Mouse (Mus musculus) embryonic fibroblast, embryonic 13.5 days (primary cell): Measurements from ENCODE around the gene Furin. TPM values are rescaled to one million over a fixed set of nuclear protein-coding genes. Genes with fewer than 3 reads are reported as not detected.

Experiments used
- H3K27ac ChIP-seq: 2 replicates; pipeline ENCODE4 v1.5.1; 2012; ENCODE audit warnings: low read length, control low read depth, inconsistent platforms; ENCODE audit not compliant: insufficient read depth
- H3K4me1 ChIP-seq: 2 replicates; pipeline ENCODE4 v1.6.1; 2011; ENCODE audit warnings: low read length; ENCODE audit not compliant: control insufficient read depth, insufficient read depth
- H3K4me3 ChIP-seq: 2 replicates; pipeline ENCODE4 v1.5.1; 2011; ENCODE audit warnings: mild to moderate bottlenecking, control low read depth, low read length; ENCODE audit not compliant: insufficient read depth
- CTCF ChIP-seq: IDR thresholded peaks from 2 replicates; pipeline ENCODE4 v1.5.1; 2011; ENCODE audit warnings: mild to moderate bottlenecking, control low read depth, low read length, moderate library complexity, borderline replicate concordance; ENCODE audit not compliant: insufficient read depth
- POLR2A ChIP-seq: IDR thresholded peaks from 2 replicates; pipeline ENCODE4 v1.6.1; 2011; ENCODE audit warnings: low read depth, mild to moderate bottlenecking, control low read depth, low read length, moderate library complexity
- polyA plus RNA-seq: library from polyadenylated mRNA; stranded (reverse); fragments of >200 nt; gene quantifications from 2 replicates; pipeline ENCODE4 v1.2.4, GENCODE M21; 2011; ENCODE audit warnings: low read depth; ENCODE audit not compliant: missing spikeins, insufficient read length

The Furin gene
- polyA plus RNA-seq, 1 experiment: 71.5 TPM

- TF ChIP-seq CTCF (no peak), POLR2A (no peak)
- no peak overlapping the region for H3K4me3 ChIP-seq
- H3K27ac ChIP-seq: no peak overlapping the region
- H3K4me1 ChIP-seq: peaks cover 6% of the 10 kb centered on the region
These were observed 11.7 kb upstream of the Furin start for GRCm38 (mm10) chr7:80416969-80417368.

GRCm38 (mm10) chr7:80414303-80414855 lies 9.1 kb upstream of the Furin start:
- Histone ChIP-seq H3K4me3 (no peak overlapping the region), H3K27ac (no peak overlapping the region), H3K4me1 (peaks cover 3% of the 10 kb centered on the region; the same call in 1 of the 2 replicates)
- TF ChIP-seq CTCF (no peak), POLR2A (no peak)

GRCm38 (mm10) chr7:80413512-80414302 lies 8.5 kb upstream of the Furin start:
- no peak for TF ChIP-seq POLR2A
- TF ChIP-seq CTCF: no peak
- H3K27ac ChIP-seq: no peak overlapping the region
- no peaks in the 10 kb centered on the region; the same call in 1 of the 2 replicates for H3K4me1 ChIP-seq
- H3K4me3 ChIP-seq: no peak overlapping the region

- Histone ChIP-seq H3K27ac (no peak overlapping the region), H3K4me3 (no peak overlapping the region), H3K4me1 (no peaks in the 10 kb centered on the region)
- no peak for TF ChIP-seq CTCF
- TF ChIP-seq POLR2A: no peak
These were observed 7.5 kb upstream of the Furin start for GRCm38 (mm10) chr7:80412781-80413180.

- TF ChIP-seq POLR2A (no peak), CTCF (no peak)
- no peak overlapping the region for H3K27ac ChIP-seq
- no peaks in the 10 kb centered on the region for H3K4me1 ChIP-seq
- no peak overlapping the region for H3K4me3 ChIP-seq
These were observed 7.0 kb upstream of the Furin start for GRCm38 (mm10) chr7:80412279-80412678.

GRCm38 (mm10) chr7:80410380-80410779 lies 5.1 kb upstream of the Furin start:
- TF ChIP-seq POLR2A: no peak
- TF ChIP-seq CTCF: no peak
- Histone ChIP-seq H3K4me3 (no peak overlapping the region), H3K27ac (no peak overlapping the region), H3K4me1 (no peaks in the 10 kb centered on the region)

GRCm38 (mm10) chr7:80407712-80408111 lies 2.5 kb upstream of the Furin start:
- Histone ChIP-seq H3K4me1 (peaks cover 10% of the 10 kb centered on the region), H3K4me3 (no peak overlapping the region), H3K27ac (no peak overlapping the region)
- TF ChIP-seq CTCF (no peak), POLR2A (no peak)

- no peak overlapping the region for H3K27ac ChIP-seq
- peaks cover 10% of the 10 kb centered on the region for H3K4me1 ChIP-seq
- no peak overlapping the region for H3K4me3 ChIP-seq
- TF ChIP-seq POLR2A: no peak
- no peak for TF ChIP-seq CTCF
These were observed 950 bp upstream of the Furin start for GRCm38 (mm10) chr7:80406186-80406585.

- Histone ChIP-seq H3K4me3 (no peak overlapping the region), H3K27ac (peak overlapping the region; percentile 80), H3K4me1 (peaks cover 10% of the 10 kb centered on the region)
- TF ChIP-seq CTCF: no peak
- TF ChIP-seq POLR2A: 0 out of 2 replicates have a peak, but pooled peaks have one; percentile 6
These were observed 938 bp downstream of the Furin start for GRCm38 (mm10) chr7:80404101-80404894.
